Mouse (Mus musculus) midbrain, embryonic 11.5 days (tissue): ENCODE measurements around the gene D16Ertd472e. TPM values are rescaled to one million over a fixed set of nuclear protein-coding genes. Genes with fewer than 3 reads are reported as not detected.

ENCODE experiments used
- ATAC-seq: fragments of 200-750 bp; cut with Nextera tagmentation; 2 replicates; pipeline ENCODE4 v1.8.0; 2017; ENCODE audit warnings: moderate TSS enrichment, moderate library complexity; ENCODE audit not compliant: low FRiP score
- DNase-seq: peaks from one replicate; pipeline ENCODE4 v3.0.0; 2015; ENCODE audit warnings: low spot score; ENCODE audit errors: missing footprints
- H3K27ac ChIP-seq: fragments of 300-500 bp; sonication (generic); 2 replicates; pipeline ENCODE4 v1.5.1; 2014; ENCODE audit warnings: low read depth, low read length
- H3K27me3 ChIP-seq: fragments of 300-500 bp; sonication (generic); 2 replicates; pipeline ENCODE4 v1.6.1; 2014; ENCODE audit warnings: mild to moderate bottlenecking, low read length, moderate library complexity, mixed read lengths; ENCODE audit not compliant: control insufficient read depth, insufficient read depth
- H3K36me3 ChIP-seq: fragments of 300-500 bp; sonication (generic); 2 replicates; pipeline ENCODE4 v1.6.1; 2014; ENCODE audit warnings: mild to moderate bottlenecking, low read length, moderate library complexity, mixed read lengths; ENCODE audit not compliant: control insufficient read depth, insufficient read depth
- H3K4me1 ChIP-seq: fragments of 300-500 bp; sonication (generic); 2 replicates; pipeline ENCODE4 v1.6.1; 2014; ENCODE audit warnings: low read length; ENCODE audit not compliant: control insufficient read depth, insufficient read depth
- H3K4me2 ChIP-seq: fragments of 300-500 bp; sonication (generic); 2 replicates; pipeline ENCODE4 v1.6.1; 2014; ENCODE audit warnings: mild to moderate bottlenecking, moderate library complexity
- H3K4me3 ChIP-seq: fragments of 300-500 bp; sonication (generic); 2 replicates; pipeline ENCODE4 v1.5.1; 2014; ENCODE audit warnings: low read depth, low read length
- H3K9ac ChIP-seq: fragments of 300-500 bp; sonication (generic); 2 replicates; pipeline ENCODE4 v1.6.1; 2014; ENCODE audit warnings: low read length
- H3K9me3 ChIP-seq: fragments of 300-500 bp; sonication (generic); 2 replicates; pipeline ENCODE4 v1.6.1; 2016; ENCODE audit warnings: low read length; ENCODE audit not compliant: control insufficient read depth
- WGBS: fragments of 180-500 bp; shearing (Covaris S2); extraction: QIAGEN DNeasy Blood & Tissue Kit; methylation state at CpG from one replicate; pipeline ENCODE4 v1.1.7; 2014; 5-methylcytosine and 5-hydroxymethylcytosine counted together
- polyA plus RNA-seq: library from polyadenylated mRNA; unstranded; fragments of >200 nt; fragmentation: Nextera tagmentation; extraction: Ambion mirVana; gene quantifications from 2 replicates; pipeline ENCODE4 v1.2.1, GENCODE M21; 2014

D16Ertd472e gene
- polyA plus RNA-seq: 17.7 and 19.8 TPM in 2 replicates

DNA sequence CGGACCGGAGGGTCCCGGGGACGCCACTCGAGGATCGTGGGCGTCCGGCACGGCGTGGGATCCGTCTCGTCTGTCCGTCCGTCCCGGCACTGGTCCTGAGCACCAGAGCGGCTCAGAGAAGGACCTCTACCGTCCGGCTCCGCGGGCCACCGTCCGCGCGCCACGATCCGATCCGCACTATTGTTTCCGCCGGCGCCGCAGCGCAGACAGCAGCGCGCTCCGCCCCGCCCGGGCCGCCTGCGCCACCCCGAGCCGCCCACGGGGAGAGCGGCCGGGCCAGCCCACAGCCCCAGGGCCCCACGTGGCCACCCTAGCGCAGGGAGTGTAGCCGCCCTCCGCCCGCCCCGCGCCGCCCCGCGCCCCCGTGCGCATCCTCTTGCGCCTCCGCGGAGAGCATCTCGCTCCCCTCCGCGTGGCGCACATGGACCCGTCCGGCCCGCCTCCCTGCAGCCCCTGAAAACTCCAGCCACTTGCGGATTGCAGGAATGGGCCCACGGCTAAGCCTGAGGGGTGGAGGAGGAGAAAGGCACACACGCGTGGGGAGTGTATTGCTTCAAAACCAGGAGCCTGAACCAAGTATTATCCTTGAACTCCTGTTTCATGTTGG is at the start of gene D16Ertd472e:
TSS of gene D16Ertd472e (minus strand) at position 231 of the 607 bp plus-strand sequence.
- WGBS: 0% methylated on average over 57 of the region's 70 CpGs
- Histone ChIP-seq H3K9ac (peak within 1 kb of the TSS; percentile 86), H3K4me2 (peak within 1 kb of the TSS; percentile 64), H3K4me3 (peak within 1 kb of the TSS; percentile 72), H3K27ac (peak within 1 kb of the TSS; percentile 66), H3K9me3 (no peaks in the 10 kb centered on the region), H3K4me1 (peaks cover 14% of the 10 kb centered on the region), H3K27me3 (no peaks in the 10 kb centered on the region), H3K36me3 (no peaks in the 10 kb centered on the region)
- DNase-seq (peak; percentile 98), ATAC-seq (peak; percentile 99)

DNA sequence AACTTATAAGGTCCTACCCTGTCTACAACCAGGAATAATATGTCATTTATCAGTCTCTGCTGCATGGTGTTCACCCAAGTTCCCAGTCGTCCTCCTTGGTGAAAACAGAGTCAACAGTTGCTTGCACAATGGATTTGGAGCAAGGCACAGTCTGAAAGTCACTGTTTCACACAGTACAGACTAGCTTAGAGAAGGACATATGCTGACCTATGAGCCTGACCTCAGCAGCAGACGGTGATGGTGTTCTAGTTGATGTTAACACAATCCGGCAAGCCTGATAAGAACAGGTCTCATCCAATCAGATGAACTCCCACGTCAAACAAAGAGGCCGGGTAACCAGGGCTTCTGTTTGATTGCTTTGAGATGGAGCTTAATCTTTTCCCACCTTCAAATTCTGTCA is 46.2 kb upstream of the D16Ertd472e start:
- 59% methylated on average over 5 of the region's 5 CpGs for WGBS

DNA sequence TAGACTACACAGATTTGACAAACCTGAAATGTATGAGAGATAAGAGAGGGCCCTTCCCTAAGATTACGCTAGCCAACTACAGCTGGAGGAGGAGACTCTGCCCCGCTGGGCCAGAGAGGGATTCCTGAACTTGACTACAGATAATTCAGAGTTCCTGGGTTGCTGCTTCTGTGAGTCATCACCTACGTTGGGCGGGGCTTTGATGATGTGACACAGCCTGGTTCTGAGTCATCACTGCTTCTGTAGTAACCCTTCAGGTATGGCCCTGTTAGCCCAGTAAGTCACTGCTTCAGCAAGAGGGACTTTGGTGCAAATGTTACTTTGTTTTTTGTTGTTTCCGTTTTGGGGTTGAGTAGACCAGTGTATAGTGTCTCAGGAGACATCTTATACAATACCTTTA is 42.9 kb upstream of the D16Ertd472e start:
- Histone ChIP-seq H3K9me3 (no peaks in the 10 kb centered on the region), H3K4me1 (no peaks in the 10 kb centered on the region), H3K27ac (no peak overlapping the region), H3K4me2 (no peak overlapping the region), H3K9ac (no peak overlapping the region), H3K36me3 (no peaks in the 10 kb centered on the region), H3K27me3 (no peaks in the 10 kb centered on the region), H3K4me3 (no peak overlapping the region)
- DNase-seq: no peak
- WGBS: 79% methylated on average over 5 of the region's 5 CpGs
- no peak for ATAC-seq

More for the DNA sequence above, 46.2 kb upstream of the D16Ertd472e start:
- ATAC-seq: 0 out of 2 replicates have a peak, but pooled peaks have one; percentile 30
- H3K9me3 ChIP-seq: no peaks in the 10 kb centered on the region
- H3K36me3 ChIP-seq: no peaks in the 10 kb centered on the region
- no peak overlapping the region for H3K9ac ChIP-seq
- H3K4me3 ChIP-seq: no peak overlapping the region
- no peak overlapping the region for H3K4me2 ChIP-seq
- no peaks in the 10 kb centered on the region for H3K4me1 ChIP-seq
- H3K27ac ChIP-seq: no peak overlapping the region
- DNase-seq: no peak
- H3K27me3 ChIP-seq: no peaks in the 10 kb centered on the region

DNA sequence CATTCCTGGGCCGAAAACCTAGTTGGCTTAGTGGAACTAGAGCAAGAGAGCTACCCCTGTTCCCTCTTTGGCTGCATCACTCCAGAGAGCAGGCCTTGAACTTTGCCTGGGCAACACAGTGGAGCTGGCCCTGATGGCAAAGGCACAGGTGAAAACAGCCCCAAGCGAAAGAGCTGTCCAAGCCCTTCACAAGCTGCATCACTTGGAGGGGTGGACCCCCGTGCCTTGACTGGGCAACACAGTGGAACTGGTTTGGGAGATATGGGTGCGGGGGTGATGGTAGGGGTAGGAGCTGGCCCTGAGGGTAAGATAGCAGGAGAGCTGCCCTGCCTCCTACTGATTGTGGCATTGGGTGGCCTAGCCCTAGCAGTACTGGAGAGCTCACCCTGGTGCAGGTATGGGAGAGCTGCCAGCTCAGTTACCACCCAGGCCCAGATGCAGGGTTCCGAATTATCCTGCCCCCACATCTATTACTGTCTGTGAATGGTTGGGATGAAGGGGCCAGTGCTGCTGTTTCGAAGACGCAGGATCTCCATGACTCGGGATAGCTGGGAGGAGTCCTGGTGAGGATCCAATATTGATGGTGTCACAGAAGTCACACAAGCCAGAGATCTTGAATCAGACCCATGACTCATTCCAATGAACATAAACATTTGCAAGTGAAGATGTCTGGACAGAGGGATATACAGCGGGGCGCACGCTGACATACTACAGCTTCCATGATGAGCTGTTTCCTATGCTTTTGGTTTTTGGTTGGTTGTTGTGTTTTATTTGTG is 41.4 kb upstream of the D16Ertd472e start:
- 90% methylated on average over 11 of the region's 11 CpGs for WGBS
- Histone ChIP-seq H3K27me3 (no peaks in the 10 kb centered on the region), H3K9me3 (no peaks in the 10 kb centered on the region), H3K4me2 (no peak overlapping the region), H3K4me1 (no peaks in the 10 kb centered on the region), H3K4me3 (no peak overlapping the region), H3K9ac (no peak overlapping the region), H3K27ac (no peak overlapping the region), H3K36me3 (no peaks in the 10 kb centered on the region)
- no peak for DNase-seq
- 0 out of 2 replicates have a peak, but pooled peaks have one; percentile 19 for ATAC-seq

DNA sequence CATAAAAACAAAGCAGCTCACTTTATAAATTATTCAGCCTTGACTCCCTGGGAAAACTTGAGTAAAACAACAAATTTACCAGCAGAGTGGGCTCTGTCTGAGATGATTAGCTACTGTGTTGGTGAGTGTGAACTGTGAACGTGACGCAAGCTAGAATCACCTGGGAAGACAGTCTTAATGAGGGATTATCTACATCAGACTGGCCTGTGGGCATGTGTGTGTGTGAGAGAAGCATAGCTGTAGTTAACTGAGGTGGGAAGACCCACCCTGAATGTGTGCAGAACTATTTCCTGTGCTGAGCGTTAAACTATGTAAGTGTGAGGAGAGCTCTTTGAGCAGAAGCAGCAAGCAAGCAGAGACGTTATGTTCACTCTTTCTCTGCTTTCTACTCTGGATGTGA is 29.7 kb upstream of the D16Ertd472e start:
- Histone ChIP-seq H3K4me2 (no peak overlapping the region), H3K27ac (no peak overlapping the region), H3K27me3 (no peaks in the 10 kb centered on the region), H3K9ac (no peak overlapping the region), H3K36me3 (no peaks in the 10 kb centered on the region), H3K4me1 (no peaks in the 10 kb centered on the region), H3K4me3 (no peak overlapping the region), H3K9me3 (0 out of 2 replicates have a peak, but pooled peaks cover 4% of the 10 kb centered on the region)
- DNase-seq: no peak
- 82% methylated on average over 4 of the region's 4 CpGs for WGBS
- ATAC-seq: no peak

DNA sequence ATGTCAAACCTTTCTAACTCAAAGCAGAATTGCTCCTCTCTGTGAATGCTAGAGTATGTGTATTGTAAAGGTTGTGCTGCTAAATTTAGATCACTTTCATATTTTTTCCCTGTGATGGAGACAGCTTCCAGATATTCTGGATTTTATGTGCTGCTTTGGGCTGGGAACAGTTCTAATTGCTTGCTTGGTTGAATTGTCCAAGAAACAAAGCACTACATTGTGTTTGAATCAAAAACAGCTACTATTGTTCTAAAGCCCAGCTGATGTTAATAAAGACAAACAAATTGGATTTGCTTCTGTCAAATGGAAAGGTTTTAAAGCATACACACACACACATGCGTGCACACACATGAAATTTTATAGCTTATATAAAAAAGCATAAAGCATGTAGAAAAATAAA is 22.4 kb upstream of the D16Ertd472e start:
- no peaks in the 10 kb centered on the region for H3K36me3 ChIP-seq
- H3K9ac ChIP-seq: no peak overlapping the region
- DNase-seq (no peak), ATAC-seq (no peak)
- no peak overlapping the region for H3K27ac ChIP-seq
- no peaks in the 10 kb centered on the region for H3K4me1 ChIP-seq
- 91% methylated on average over 1 of the region's 1 CpGs for WGBS
- 0 out of 2 replicates have a peak, but pooled peaks cover 4% of the 10 kb centered on the region for H3K9me3 ChIP-seq
- H3K4me3 ChIP-seq: no peak overlapping the region
- H3K4me2 ChIP-seq: no peak overlapping the region
- no peaks in the 10 kb centered on the region for H3K27me3 ChIP-seq

DNA sequence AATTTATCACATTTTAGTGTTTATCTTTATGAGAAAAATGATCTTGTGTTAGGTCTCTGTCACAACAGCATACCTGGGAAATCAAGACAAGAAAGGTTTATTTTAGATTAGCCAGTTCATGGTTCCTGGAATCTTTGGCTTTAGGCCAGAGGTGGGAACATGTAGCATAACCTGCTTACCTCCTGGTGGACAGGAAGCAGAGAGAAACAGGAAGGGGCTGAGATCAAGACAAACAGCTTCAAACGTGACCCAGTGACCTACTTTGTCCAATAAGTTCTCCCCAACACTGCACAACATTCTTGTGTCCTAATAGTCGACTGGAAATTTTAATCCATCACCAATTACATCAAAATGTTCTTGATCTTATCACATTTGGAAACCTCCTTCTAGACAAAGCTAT is 19.9 kb upstream of the D16Ertd472e start:
- Histone ChIP-seq H3K4me2 (no peak overlapping the region), H3K27ac (no peak overlapping the region), H3K9ac (no peak overlapping the region), H3K36me3 (no peaks in the 10 kb centered on the region), H3K4me3 (no peak overlapping the region), H3K4me1 (no peaks in the 10 kb centered on the region), H3K9me3 (no peaks in the 10 kb centered on the region), H3K27me3 (no peaks in the 10 kb centered on the region)
- ATAC-seq (no peak), DNase-seq (no peak)
- WGBS: 70% methylated on average over 2 of the region's 2 CpGs

DNA sequence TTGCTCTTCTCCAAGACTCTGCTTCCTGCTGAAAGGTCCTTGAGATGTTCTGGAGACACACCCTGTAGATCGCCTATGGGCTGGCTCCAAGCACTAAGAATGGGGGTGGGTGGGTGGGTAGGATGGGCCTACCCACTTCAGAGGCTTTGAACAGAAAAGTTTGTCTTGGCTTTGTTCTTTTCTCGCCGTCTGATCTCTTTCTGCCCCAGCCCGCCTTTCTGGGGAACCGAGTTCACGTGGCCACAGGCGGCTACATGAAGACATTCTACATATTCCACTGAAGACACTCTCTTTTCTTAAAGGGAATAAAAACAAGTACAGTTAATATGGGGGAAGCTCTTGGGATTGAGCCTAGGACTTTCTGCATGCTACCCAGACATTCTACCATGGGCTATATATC is 19.3 kb upstream of the D16Ertd472e start:
- DNase-seq (no peak), ATAC-seq (no peak)
- H3K4me1 ChIP-seq: no peaks in the 10 kb centered on the region
- no peak overlapping the region for H3K9ac ChIP-seq
- no peaks in the 10 kb centered on the region for H3K36me3 ChIP-seq
- H3K27ac ChIP-seq: no peak overlapping the region
- WGBS: 88% methylated on average over 7 of the region's 7 CpGs
- no peak overlapping the region for H3K4me3 ChIP-seq
- H3K9me3 ChIP-seq: no peaks in the 10 kb centered on the region
- no peaks in the 10 kb centered on the region for H3K27me3 ChIP-seq
- no peak overlapping the region for H3K4me2 ChIP-seq

DNA sequence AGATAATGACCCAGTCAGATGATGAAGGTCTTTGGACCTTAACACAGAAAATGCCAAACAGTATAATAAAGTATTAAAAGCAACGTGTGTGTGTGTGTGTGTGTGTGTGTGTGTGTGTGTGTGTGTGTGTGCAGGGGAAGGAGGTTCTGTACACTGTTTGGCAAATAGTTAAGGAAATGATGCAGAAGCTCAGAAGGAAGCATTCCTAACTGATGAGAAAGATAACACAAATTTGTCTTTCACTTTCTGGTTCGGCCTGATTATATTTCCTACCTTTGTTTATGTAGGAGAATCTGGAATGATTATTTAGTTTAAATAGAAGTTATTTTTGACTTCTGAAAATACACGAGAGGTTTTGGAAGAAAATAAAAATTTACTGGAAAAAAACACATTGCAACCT is 17.6 kb upstream of the D16Ertd472e start:
- Histone ChIP-seq H3K9me3 (no peaks in the 10 kb centered on the region), H3K36me3 (no peaks in the 10 kb centered on the region), H3K4me1 (no peaks in the 10 kb centered on the region), H3K4me2 (no peak overlapping the region), H3K9ac (no peak overlapping the region), H3K27ac (no peak overlapping the region), H3K4me3 (no peak overlapping the region), H3K27me3 (no peaks in the 10 kb centered on the region)
- ATAC-seq: no peak
- no peak for DNase-seq
- WGBS: 85% methylated on average over 3 of the region's 3 CpGs
